Mouse (Mus musculus) C2C12 (cell line): ENCODE results near the gene Slc45a1.

Experiments used
- CEBPB ChIP-seq: IDR thresholded peaks from one replicate; pipeline ENCODE4 v1.6.1; 2011; ENCODE audit warnings: low read depth, mild to moderate bottlenecking, control low read depth, moderate library complexity
- CTCF ChIP-seq: IDR thresholded peaks from one replicate; pipeline ENCODE4 v1.5.1; 2011; ENCODE audit not compliant: control insufficient read depth, insufficient read depth, insufficient read length
- FOSL1 ChIP-seq: IDR thresholded peaks from one replicate; pipeline ENCODE4 v1.8.0; 2011; ENCODE audit warnings: mild to moderate bottlenecking, low read length; ENCODE audit not compliant: poor library complexity, insufficient read depth, severe bottlenecking
- MAX ChIP-seq: IDR thresholded peaks from one replicate; pipeline ENCODE4 v1.6.1; 2011; ENCODE audit warnings: mild to moderate bottlenecking, control low read depth
- MYOG ChIP-seq: IDR thresholded peaks from one replicate; pipeline ENCODE4 v1.6.1; 2011; ENCODE audit not compliant: control insufficient read depth, insufficient read length; ENCODE audit errors: extremely low read depth
- USF1 ChIP-seq: IDR thresholded peaks from one replicate; pipeline ENCODE4 v1.6.1; 2011; ENCODE audit warnings: low read depth, mild to moderate bottlenecking, control low read depth, moderate library complexity

DNA sequence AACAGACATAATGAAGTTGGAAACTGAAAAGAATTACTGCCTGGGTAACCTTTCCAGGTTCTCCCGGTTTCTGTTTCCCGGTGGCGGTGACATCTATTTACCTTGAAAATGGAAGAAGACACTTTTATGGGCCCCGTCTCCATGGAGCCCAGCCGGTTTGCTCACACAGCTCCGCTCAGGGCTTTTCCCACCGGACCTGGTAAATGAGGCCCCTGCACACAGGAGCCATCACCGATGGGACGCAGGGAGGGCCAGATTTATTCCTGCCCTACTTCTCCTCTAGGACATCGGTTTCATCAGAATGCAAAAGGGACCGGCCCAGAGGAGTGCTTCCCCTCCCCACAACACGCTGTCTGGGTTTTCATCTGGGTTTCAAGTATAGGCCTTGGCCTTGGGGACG lies 24.1 kb upstream of the Slc45a1 start:
- TF ChIP-seq CTCF (no peak), MAX (no peak), USF1 (no peak), CEBPB (no peak), FOSL1 (no peak), MYOG (no peak)
